Mouse (Mus musculus) spleen, adult 2 months (tissue): ENCODE data around the gene Clec18a. TPM values are rescaled to one million over a fixed set of nuclear protein-coding genes. Genes with fewer than 3 reads are reported as not detected.
"Not testable (repeated sequence)": the region's sequence is repeated elsewhere in the genome, so short reads cannot be mapped to it uniquely, and the experiment has no call there.

Source experiments
- DNase-seq, 2 experiments: peaks; one replicate each; pipeline versions ENCODE4 v3.0.0 to v3.0.0-alpha.2; 2012 to 2021; ENCODE audit warnings: low spot score in 2 of 2, low read depth in 1 of 2
- H3K27ac ChIP-seq: fragments of 200-500 bp; 2 replicates; pipeline ENCODE4 v1.5.1; 2012; ENCODE audit warnings: low read length, inconsistent platforms; ENCODE audit not compliant: insufficient read depth
- H3K27me3 ChIP-seq: fragments of 200-500 bp; 2 replicates; pipeline ENCODE4 v1.6.1; 2012; ENCODE audit warnings: mild to moderate bottlenecking, moderate library complexity, low read length, inconsistent platforms; ENCODE audit not compliant: control insufficient read depth, insufficient read depth
- H3K36me3 ChIP-seq: fragments of 200-500 bp; 2 replicates; pipeline ENCODE4 v1.6.1; 2012; ENCODE audit warnings: mild to moderate bottlenecking, low read length, inconsistent platforms; ENCODE audit not compliant: control insufficient read depth, insufficient read depth
- H3K4me1 ChIP-seq: fragments of 200-500 bp; 2 replicates; pipeline ENCODE4 v1.6.1; 2011; ENCODE audit warnings: inconsistent platforms; ENCODE audit not compliant: control insufficient read depth, insufficient read depth, insufficient read length
- H3K4me3 ChIP-seq: fragments of 200-500 bp; 2 replicates; pipeline ENCODE4 v1.5.1; 2011; ENCODE audit warnings: mild to moderate bottlenecking, inconsistent platforms; ENCODE audit not compliant: insufficient read depth, insufficient read length; ENCODE audit errors: extremely low read depth
- CTCF ChIP-seq: fragments of 200-500 bp; IDR thresholded peaks from 2 replicates; pipeline ENCODE4 v1.5.1; 2011; ENCODE audit warnings: mild to moderate bottlenecking, inconsistent platforms; ENCODE audit not compliant: insufficient read depth, insufficient read length, insufficient replicate concordance; ENCODE audit errors: extremely low read depth
- POLR2A ChIP-seq: fragments of 200-500 bp; IDR thresholded peaks from 2 replicates; pipeline ENCODE4 v1.6.1; 2011; ENCODE audit warnings: low read depth, low read length, inconsistent platforms
- WGBS: fragments of 180-500 bp; shearing (Covaris S2); methylation state at CpG from one replicate; pipeline ENCODE4 v1.1.7; 2018; 5-methylcytosine and 5-hydroxymethylcytosine counted together
- polyA plus RNA-seq: library from polyadenylated mRNA; depleted of rRNA; stranded (reverse); fragments of >200 nt; gene quantifications from 2 replicates; pipeline ENCODE4 v1.2.3, GENCODE M21; 2012

The Clec18a gene
- polyA plus RNA-seq, 1 experiment: not detected

- peaks cover 5% of the 10 kb centered on the region for H3K4me1 ChIP-seq
- no peak overlapping the region for H3K4me3 ChIP-seq
- TF ChIP-seq CTCF (peak; percentile 77; the same call in 1 of the 2 replicates), POLR2A (no peak)
- no peak overlapping the region for H3K27ac ChIP-seq
- H3K27me3 ChIP-seq: no peaks in the 10 kb centered on the region
- no peaks in the 10 kb centered on the region for H3K36me3 ChIP-seq
- WGBS: 1% methylated on average over 2 of the region's 2 CpGs
- DNase-seq: peak; percentile 50 to 73
Observed at GRCm38 (mm10) chr8:111090126-111090525, 2.1 kb downstream of the Clec18a start.

- H3K27ac ChIP-seq, H3K4me1 ChIP-seq, H3K4me3 ChIP-seq, H3K36me3 ChIP-seq, H3K27me3 ChIP-seq, DNase-seq: not testable (repeated sequence)
- WGBS: 88% methylated on average over 5 of the region's 5 CpGs
Observed at GRCm38 (mm10) chr8:111083936-111084335, 8.3 kb downstream of the Clec18a start.

- no peak overlapping the region for H3K4me3 ChIP-seq
- no peaks in the 10 kb centered on the region for H3K27me3 ChIP-seq
- WGBS: 75% methylated on average over 12 of the region's 12 CpGs
- no peaks in the 10 kb centered on the region for H3K4me1 ChIP-seq
- no peak overlapping the region for H3K27ac ChIP-seq
- TF ChIP-seq POLR2A (no peak), CTCF (no peak)
- no peaks in the 10 kb centered on the region for H3K36me3 ChIP-seq
- no peak for DNase-seq
Observed at GRCm38 (mm10) chr8:111081580-111082258, 10.5 kb downstream of the Clec18a start.

GRCm38 (mm10) chr8:111079861-111080271, 12.4 kb downstream of the Clec18a start:
- no peak overlapping the region for H3K27ac ChIP-seq
- no peaks in the 10 kb centered on the region for H3K4me1 ChIP-seq
- WGBS: 55% methylated on average over 6 of the region's 6 CpGs
- TF ChIP-seq CTCF (no peak), POLR2A (no peak)
- DNase-seq: no peak
- H3K36me3 ChIP-seq: no peaks in the 10 kb centered on the region
- H3K4me3 ChIP-seq: no peak overlapping the region
- no peaks in the 10 kb centered on the region for H3K27me3 ChIP-seq

DNA sequence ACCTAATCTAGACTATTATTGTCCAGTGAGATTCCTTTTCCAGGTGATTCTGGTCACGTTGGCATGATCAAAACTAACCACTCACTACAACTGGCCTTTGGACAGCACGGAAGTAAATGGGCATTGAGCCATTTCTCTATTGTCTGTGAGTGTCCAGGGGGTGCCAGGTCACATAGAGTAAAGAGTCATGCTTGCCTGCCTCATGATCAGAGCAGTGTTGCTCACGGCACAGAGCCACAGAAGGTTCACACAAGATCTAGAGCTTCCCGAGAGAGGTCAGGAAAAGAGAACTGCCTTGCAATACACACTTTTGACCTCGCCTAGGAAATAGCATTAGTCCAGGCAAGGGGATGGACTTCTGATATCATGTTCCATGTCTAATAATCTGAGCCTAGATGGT, 12.8 kb downstream of the Clec18a start:
- no peak overlapping the region for H3K4me3 ChIP-seq
- no peaks in the 10 kb centered on the region for H3K4me1 ChIP-seq
- no peaks in the 10 kb centered on the region for H3K27me3 ChIP-seq
- WGBS: 71% methylated on average over 5 of the region's 5 CpGs
- DNase-seq: no peak
- no peak overlapping the region for H3K27ac ChIP-seq
- no peaks in the 10 kb centered on the region for H3K36me3 ChIP-seq
- TF ChIP-seq CTCF (no peak), POLR2A (no peak)

DNA sequence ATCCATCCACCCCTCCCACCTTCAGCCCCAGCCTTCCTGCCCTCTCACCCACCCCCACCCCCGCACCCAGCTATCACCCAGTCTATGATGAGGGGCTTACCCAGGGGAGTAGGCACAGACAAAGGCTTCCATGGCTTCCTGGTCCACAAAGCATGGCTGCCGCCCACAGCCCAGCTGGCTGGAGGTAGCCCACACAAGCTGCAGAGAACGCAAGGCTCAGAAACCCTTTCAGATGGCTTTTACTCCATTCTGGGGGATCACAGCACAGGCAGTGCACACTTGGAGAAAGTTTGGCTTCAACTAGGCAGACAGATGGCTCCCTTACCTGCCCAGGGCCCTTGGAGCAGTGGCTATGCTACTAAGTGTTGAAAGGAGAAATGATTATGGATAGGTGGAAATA, 16.3 kb downstream of the Clec18a start:
- H3K4me1 ChIP-seq: no peaks in the 10 kb centered on the region
- TF ChIP-seq POLR2A (no peak), CTCF (no peak)
- H3K4me3 ChIP-seq: no peak overlapping the region
- WGBS: 83% methylated on average over 3 of the region's 3 CpGs
- DNase-seq: no peak
- no peak overlapping the region for H3K27ac ChIP-seq
- H3K27me3 ChIP-seq: no peaks in the 10 kb centered on the region
- H3K36me3 ChIP-seq: no peaks in the 10 kb centered on the region

GRCm38 (mm10) chr8:111068660-111069059, 23.6 kb downstream of the Clec18a start:
- 88% methylated on average over 9 of the region's 9 CpGs for WGBS
- DNase-seq: not testable (repeated sequence)

DNA sequence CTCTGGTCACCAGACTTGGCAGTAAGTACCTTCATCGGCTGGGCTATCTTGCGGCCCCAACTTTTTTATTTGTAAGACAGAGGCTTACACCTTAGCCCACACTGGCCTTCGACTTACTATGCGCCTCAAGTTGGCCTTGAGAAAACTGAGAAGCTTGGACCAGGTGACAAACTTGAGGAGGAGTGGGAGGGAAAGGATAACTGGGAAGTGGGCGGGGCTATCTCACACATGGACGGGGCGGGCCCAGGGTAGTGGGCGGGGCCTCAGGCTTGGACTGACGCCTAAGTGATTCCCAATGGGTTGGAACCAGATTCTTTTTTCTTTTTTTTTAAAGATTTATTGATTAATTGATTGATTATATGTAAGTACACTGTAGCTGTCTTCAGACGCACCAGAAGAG, 24.8 kb downstream of the Clec18a start:
- 57% methylated on average over 10 of the region's 10 CpGs for WGBS
- Histone ChIP-seq H3K27ac (no peak overlapping the region), H3K4me1 (no peaks in the 10 kb centered on the region), H3K27me3 (no peaks in the 10 kb centered on the region), H3K4me3 (no peak overlapping the region), H3K36me3 (no peaks in the 10 kb centered on the region)
- no peak for DNase-seq
- TF ChIP-seq CTCF (no peak), POLR2A (no peak)

More at GRCm38 (mm10) chr8:111068660-111069059, 23.6 kb downstream of the Clec18a start:
- H3K36me3 ChIP-seq, H3K4me1 ChIP-seq, H3K4me3 ChIP-seq, H3K27ac ChIP-seq, H3K27me3 ChIP-seq: not testable (repeated sequence)
